Mouse (Mus musculus) heart, embryonic 16.5 days (tissue): ENCODE results near the gene 4930558K02Rik. TPM values are rescaled to one million over a fixed set of nuclear protein-coding genes. Genes with fewer than 3 reads are reported as not detected.

Experiments
- ATAC-seq: fragments of 200-750 bp; cut with Nextera tagmentation; replicated peaks from 2 replicates; pipeline ENCODE4 v1.8.0; 2017; ENCODE audit warnings: moderate number of reproducible peaks; ENCODE audit not compliant: insufficient read depth, low FRiP score; ENCODE audit errors: extremely low read depth
- H3K27ac ChIP-seq: fragments of 300-500 bp; sonication (generic); 2 replicates; pipeline ENCODE4 v1.5.1; 2014; ENCODE audit warnings: mild to moderate bottlenecking, low read length, control low read depth, moderate library complexity
- H3K27me3 ChIP-seq: fragments of 300-500 bp; sonication (generic); 2 replicates; pipeline ENCODE4 v1.6.1; 2014; ENCODE audit warnings: low read length, mixed read lengths; ENCODE audit not compliant: control insufficient read depth, insufficient read depth
- H3K36me3 ChIP-seq: fragments of 300-500 bp; sonication (generic); 2 replicates; pipeline ENCODE4 v1.6.1; 2014; ENCODE audit not compliant: control insufficient read depth, insufficient read depth
- H3K4me1 ChIP-seq: fragments of 300-500 bp; sonication (generic); 2 replicates; pipeline ENCODE4 v1.6.1; 2014; ENCODE audit warnings: low read length, mixed read lengths; ENCODE audit not compliant: control insufficient read depth, insufficient read depth
- H3K4me2 ChIP-seq: fragments of 300-500 bp; sonication (generic); 2 replicates; pipeline ENCODE4 v1.6.1; 2014; ENCODE audit warnings: low read depth, mild to moderate bottlenecking, control low read depth, low read length
- H3K4me3 ChIP-seq: fragments of 300-500 bp; sonication (generic); 2 replicates; pipeline ENCODE4 v1.5.1; 2014; ENCODE audit warnings: mild to moderate bottlenecking, control low read depth, low read length
- H3K9ac ChIP-seq: fragments of 300-500 bp; sonication (generic); 2 replicates; pipeline ENCODE4 v1.6.1; 2014; ENCODE audit warnings: low read length, control low read depth
- H3K9me3 ChIP-seq: fragments of 300-500 bp; sonication (generic); replicated peaks from 2 replicates; pipeline ENCODE4 v1.6.1; 2016; ENCODE audit warnings: low read length; ENCODE audit not compliant: control insufficient read depth
- WGBS: fragments of 180-500 bp; shearing (Covaris S2); extraction: QIAGEN DNeasy Blood & Tissue Kit; methylation state at CpG from one replicate; pipeline ENCODE4 v1.1.7; 2014; 5-methylcytosine and 5-hydroxymethylcytosine counted together
- polyA plus RNA-seq: library from polyadenylated mRNA; unstranded; fragments of >200 nt; fragmentation: Nextera tagmentation; extraction: Ambion mirVana; gene quantifications from 2 replicates; pipeline ENCODE4 v1.2.1, GENCODE M21; 2015

The 4930558K02Rik gene
- polyA plus RNA-seq, 1 experiment from 2014 or later, result not detected

DNA sequence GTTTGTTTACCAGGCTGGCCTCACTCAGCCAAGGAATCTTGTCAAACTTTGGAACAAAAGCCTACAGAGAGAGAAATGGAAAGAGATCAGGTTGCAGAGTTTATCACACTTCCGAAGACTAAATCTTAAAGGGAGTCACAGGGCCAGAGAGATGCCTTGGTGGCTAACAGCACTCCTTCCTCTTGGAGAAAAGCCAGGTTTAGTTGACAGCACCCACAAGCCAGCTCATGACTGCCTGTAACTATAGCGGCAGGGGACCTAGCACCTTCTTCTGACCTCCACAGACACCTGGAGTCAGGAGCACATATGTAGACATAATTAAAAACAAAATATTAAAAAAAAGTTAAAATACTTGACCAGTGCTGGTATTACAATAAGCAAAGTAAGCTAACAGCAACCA, 11.5 kb downstream of the 4930558K02Rik start:
- no peak for ATAC-seq
- no peak overlapping the region for H3K4me3 ChIP-seq
- H3K9me3 ChIP-seq, result no peaks in the 10 kb centered on the region
- H3K27ac ChIP-seq, result no peak overlapping the region
- H3K4me1 ChIP-seq, result peaks cover 15% of the 10 kb centered on the region
- no peak overlapping the region for H3K4me2 ChIP-seq
- 53% methylated on average over 2 of the region's 2 CpGs for WGBS
- peaks cover 7% of the 10 kb centered on the region; the same call in 1 of the 2 replicates for H3K36me3 ChIP-seq
- no peak overlapping the region for H3K9ac ChIP-seq
- no peaks in the 10 kb centered on the region for H3K27me3 ChIP-seq

DNA sequence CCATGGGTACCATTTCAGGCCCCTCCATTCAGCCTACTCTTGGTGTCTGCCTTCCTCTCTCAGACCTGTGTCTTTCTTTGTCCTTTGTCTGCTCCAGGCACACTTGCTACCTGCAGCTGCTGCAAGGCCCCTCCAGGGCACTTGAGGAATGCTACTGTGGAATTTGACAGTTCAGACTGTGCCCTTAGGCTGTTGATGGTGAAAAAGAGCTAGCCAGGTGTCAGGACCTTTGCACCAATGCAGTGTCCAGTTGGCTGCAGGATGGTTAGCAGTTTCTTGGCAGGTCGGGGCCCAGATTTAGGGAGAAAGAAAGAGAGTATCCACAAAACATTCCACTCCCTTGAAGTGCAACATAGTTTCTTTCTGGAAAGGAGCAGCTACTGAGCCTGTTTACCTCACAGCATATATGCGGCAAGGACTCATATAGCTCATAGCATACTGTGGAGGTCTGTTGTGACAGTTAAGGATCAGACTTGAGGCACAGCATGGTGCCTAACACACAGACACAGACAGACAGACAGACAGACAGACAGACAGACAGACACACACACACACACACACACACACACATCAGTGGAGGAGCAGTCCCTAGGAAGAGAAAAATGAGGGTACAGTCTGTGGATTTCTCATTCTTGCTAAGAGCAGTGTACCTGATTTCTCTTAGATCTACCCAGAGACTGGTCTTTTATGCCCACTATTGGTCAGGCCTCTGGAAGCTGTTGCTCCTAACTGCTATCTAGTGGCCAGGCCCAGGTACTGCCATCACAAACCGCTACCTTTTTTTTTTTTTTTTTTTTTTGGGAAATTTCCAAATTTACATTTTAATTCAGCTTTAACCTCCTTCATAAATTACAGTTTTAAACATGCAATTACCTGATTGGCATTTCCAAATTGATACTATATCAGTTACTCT, 16.7 kb downstream of the 4930558K02Rik start:
- H3K4me2 ChIP-seq, result no peak overlapping the region
- no peaks in the 10 kb centered on the region for H3K4me1 ChIP-seq
- H3K27ac ChIP-seq, result no peak overlapping the region
- no peaks in the 10 kb centered on the region for H3K36me3 ChIP-seq
- no peak overlapping the region for H3K9ac ChIP-seq
- H3K27me3 ChIP-seq, result no peaks in the 10 kb centered on the region
- 55% methylated on average over 3 of the region's 3 CpGs for WGBS
- no peak for ATAC-seq
- no peaks in the 10 kb centered on the region for H3K9me3 ChIP-seq
- no peak overlapping the region for H3K4me3 ChIP-seq

DNA sequence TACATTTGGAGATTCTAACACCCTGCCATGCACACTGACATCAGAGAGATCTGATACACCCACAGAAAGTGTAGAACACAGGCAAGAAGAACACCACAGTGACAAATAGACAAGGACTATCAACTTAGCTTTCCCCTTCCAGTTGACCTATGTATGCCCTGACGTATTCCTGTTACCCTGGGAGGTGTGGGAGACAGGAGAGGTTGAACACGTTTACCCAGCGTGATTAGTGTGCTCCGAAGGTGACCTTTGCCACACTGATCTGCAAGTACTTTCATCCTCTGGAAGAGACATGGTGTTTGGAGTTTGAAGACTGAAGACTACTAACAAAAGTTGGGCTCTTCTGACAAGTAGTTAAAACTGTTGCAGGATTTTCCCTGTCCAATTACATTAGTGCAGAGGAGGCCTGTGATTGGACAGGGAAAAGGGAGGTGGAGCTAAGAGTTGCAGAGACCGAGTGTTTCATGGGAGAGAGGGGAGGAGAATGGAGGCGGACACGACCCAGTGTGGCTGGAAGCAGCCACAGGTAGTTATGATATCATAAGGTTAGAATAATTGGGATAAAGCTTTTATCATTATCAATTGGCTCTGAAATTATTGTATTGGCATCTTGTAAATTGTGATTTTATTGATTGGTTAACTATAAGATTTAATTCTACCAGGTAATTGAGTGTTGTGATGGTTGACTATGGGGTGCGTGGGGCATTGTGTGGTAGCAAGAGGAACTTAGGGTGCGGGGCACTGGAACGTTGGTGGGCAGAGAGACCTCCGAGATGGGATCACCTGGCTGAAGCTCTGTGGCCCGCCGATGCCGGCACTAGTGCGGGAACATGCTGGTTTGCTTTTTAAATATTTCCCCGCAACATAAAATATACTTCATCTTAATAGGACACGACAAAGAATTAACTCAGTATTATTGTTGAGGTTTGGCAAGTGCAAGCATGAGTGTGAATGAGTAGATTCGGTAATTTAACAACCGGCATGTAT, 21.2 kb downstream of the 4930558K02Rik start:
- Histone ChIP-seq H3K4me3 (no peak overlapping the region), H3K36me3 (no peaks in the 10 kb centered on the region), H3K27ac (no peak overlapping the region), H3K4me1 (no peaks in the 10 kb centered on the region), H3K27me3 (no peaks in the 10 kb centered on the region), H3K4me2 (no peak overlapping the region), H3K9ac (no peak overlapping the region), H3K9me3 (no peaks in the 10 kb centered on the region)
- no peak for ATAC-seq
- 71% methylated on average over 19 of the region's 19 CpGs for WGBS

DNA sequence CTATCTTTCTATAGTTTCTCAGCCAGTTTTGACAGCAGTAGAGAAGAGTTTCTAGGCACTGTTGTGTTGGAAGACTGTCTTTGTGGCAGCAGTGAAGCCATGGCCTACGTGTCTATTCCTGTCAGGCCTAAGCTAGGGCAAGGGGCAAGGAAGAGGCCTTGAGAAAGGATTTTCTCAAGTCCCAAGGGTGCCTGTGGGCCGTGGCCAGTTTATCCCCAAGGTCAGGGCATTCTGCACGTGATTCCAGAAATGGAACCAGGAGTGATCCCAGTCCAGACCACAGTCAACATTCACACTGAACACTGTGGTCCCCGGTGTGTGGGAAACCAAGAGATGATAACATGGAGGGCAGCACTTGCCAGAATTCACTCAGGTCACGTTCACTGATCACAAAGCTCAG, 23.6 kb downstream of the 4930558K02Rik start:
- no peak for ATAC-seq
- Histone ChIP-seq H3K27ac (no peak overlapping the region), H3K9ac (no peak overlapping the region), H3K36me3 (no peaks in the 10 kb centered on the region), H3K4me3 (no peak overlapping the region), H3K4me2 (no peak overlapping the region), H3K9me3 (no peaks in the 10 kb centered on the region), H3K27me3 (no peaks in the 10 kb centered on the region), H3K4me1 (no peaks in the 10 kb centered on the region)
- WGBS, result 49% methylated on average over 5 of the region's 5 CpGs

DNA sequence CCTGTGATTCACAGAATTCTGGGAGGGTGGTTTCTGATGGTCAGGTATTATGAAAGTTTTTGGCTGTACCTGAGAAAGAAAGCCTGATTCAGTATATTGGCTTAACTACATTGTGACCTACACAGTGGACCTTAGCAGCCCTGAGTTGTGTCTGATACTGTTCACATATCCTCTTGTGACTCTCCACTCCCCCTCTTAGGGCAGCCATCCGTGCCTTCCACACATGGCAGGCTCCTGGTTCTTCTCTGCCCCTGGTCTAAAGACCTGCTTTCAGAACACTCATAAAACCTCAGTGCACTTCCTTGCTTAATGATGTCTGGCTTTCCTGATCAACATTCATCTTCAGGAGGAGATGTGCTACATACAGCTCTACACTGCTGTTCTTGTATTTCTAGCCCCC, 26.8 kb downstream of the 4930558K02Rik start:
- H3K9me3 ChIP-seq, result no peaks in the 10 kb centered on the region
- no peak overlapping the region for H3K27ac ChIP-seq
- no peak overlapping the region for H3K4me3 ChIP-seq
- WGBS, result 44% methylated on average over 1 of the region's 1 CpGs
- no peak overlapping the region for H3K9ac ChIP-seq
- no peaks in the 10 kb centered on the region for H3K27me3 ChIP-seq
- no peaks in the 10 kb centered on the region for H3K36me3 ChIP-seq
- H3K4me2 ChIP-seq, result no peak overlapping the region
- no peak for ATAC-seq
- H3K4me1 ChIP-seq, result no peaks in the 10 kb centered on the region

DNA sequence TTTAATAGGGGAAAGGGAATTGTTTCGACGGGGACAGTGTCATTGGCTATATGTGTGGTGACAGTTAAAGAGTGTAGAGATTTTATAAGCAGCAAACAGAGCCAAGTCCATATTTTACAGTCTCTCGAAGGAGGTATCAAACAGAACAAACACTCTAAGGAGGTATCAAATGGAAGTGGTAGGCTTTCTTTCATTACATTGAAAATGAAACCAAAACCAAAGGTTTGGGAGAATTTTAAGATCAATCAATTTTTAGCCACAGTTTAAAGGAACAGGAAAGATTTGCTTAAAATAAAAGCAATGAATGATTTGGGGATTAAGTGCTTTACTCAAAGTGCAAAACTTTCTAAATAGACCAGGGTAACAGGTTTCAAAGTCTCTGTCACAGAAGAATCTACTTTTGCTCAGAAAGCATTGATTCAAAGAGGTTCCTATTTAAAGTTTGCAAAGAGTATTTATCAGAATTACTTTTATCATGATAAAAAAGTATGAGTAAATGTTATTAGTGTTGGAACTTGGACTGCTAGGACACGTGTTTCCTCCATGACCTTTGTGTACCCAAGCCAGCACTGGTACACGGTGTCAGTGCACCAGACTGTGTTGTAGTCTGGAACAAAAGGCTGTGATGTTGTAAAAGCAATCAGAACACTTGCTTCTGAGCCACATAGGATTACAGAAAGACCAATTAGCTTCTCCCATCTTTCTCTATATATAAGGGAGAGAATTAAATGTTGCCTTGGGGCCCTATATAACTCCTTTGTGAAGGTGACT, 28.2 kb downstream of the 4930558K02Rik start:
- 69% methylated on average over 5 of the region's 5 CpGs for WGBS
- Histone ChIP-seq H3K9me3 (no peaks in the 10 kb centered on the region), H3K27ac (no peak overlapping the region), H3K4me3 (no peak overlapping the region), H3K36me3 (no peaks in the 10 kb centered on the region), H3K27me3 (no peaks in the 10 kb centered on the region), H3K9ac (no peak overlapping the region), H3K4me2 (no peak overlapping the region), H3K4me1 (no peaks in the 10 kb centered on the region)
- ATAC-seq, result no peak

DNA sequence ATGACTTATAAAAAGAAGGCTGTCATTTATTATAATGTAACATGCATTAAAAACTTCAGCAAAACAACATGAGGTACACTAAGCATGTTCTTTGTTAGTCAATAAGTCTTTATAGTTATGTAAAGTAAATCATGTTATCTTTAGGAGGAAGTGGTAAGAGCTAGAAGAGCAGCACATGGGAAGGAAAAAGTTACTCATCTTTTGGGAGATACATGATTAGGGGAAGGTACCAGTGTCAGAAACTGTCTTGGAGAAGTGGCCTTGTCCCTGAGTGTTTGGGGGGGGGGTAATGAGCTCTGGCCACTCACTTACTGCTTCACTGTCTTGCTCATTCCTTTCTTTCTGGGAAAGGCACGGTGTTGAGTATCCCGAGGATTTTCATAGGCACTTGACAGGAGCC, 37.4 kb downstream of the 4930558K02Rik start:
- no peaks in the 10 kb centered on the region for H3K4me1 ChIP-seq

DNA sequence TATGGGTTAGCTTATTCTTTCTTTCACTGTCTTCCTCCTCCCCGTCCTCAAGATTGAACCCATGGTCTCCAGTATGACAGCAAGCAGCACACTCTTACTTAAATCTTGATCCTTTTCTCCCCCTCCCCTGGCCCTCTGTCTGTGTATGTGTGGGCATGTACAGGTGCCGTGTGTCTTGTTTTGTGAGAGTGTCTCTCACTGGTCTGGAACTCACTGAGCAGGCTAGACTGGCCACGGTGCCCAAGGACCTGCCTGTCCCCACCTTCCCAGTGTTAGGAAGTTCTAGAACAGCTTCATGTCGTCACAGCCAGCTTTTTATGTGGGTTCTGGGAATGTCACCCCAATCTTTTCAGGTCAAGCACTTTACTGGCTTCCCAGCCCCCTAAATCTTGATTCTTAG, 47.1 kb downstream of the 4930558K02Rik start:
- no peaks in the 10 kb centered on the region for H3K9me3 ChIP-seq
- H3K36me3 ChIP-seq, result no peaks in the 10 kb centered on the region
- H3K27ac ChIP-seq, result no peak overlapping the region
- no peaks in the 10 kb centered on the region for H3K4me1 ChIP-seq
- no peak overlapping the region for H3K4me3 ChIP-seq
- no peak overlapping the region for H3K4me2 ChIP-seq
- no peak overlapping the region for H3K9ac ChIP-seq
- no peak for ATAC-seq
- WGBS, result 75% methylated on average over 4 of the region's 4 CpGs
- no peaks in the 10 kb centered on the region for H3K27me3 ChIP-seq

More for the DNA sequence above, 37.4 kb downstream of the 4930558K02Rik start:
- Histone ChIP-seq H3K9ac (no peak overlapping the region), H3K4me3 (no peak overlapping the region), H3K9me3 (no peaks in the 10 kb centered on the region), H3K4me2 (no peak overlapping the region), H3K36me3 (no peaks in the 10 kb centered on the region), H3K27me3 (no peaks in the 10 kb centered on the region), H3K27ac (no peak overlapping the region)
- no peak for ATAC-seq
- 78% methylated on average over 2 of the region's 2 CpGs for WGBS
